Comparison of ENCODE assay signal across 9 mouse cellular contexts in the genomic region with DNA sequence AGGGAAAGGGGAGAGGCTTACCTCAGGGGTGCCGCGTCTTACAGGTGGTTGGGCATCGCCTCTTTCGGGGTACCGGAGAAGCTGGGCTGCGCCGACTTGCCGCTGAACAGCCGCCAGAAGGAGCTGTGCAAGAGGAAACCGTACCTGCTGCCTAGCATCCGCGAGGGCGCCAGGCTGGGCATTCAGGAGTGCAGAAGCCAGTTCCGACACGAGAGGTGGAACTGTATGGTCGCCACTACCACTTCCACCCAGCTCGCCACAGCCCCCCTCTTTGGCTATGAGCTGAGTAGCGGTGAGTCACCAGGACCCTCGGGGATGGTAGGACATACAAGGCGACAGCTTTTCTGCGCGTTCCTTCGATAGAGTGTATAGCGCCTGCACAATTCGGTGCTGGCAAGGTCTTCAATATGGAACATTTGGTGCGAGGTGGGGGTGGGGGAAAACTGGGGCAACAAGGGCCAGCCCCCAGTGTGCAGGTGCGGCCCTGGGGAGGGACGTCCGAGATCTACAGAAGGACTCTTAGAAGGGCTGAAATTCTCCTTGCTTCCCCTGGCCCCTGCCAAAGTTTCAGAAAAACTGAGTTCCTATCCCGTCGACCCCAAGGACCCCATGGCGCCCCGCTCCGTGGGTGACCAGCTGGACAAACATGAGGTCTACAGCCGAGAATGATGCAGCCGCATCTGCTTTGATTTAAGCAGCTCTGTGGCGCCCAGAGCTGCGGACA. TPM values are rescaled to one million over a fixed set of nuclear protein-coding genes. Genes with fewer than 3 reads are reported as not detected.
DNase-seq lines count a peak whose midpoint lies in the region; ATAC-seq and TF ChIP-seq lines count a peak whose summit lies in the region.
"Had no signal": no experiment of that assay in that cellular context is flagged by ENCODE, and none has a peak within 500 bp of the region (broad histone marks: within the 10 kb centered on the region; RNA-seq: fewer than 3 reads in every experiment).

No protein-coding gene starts in this region.

- H3K9ac ChIP-seq in heart, embryonic 12.5 days = peak overlapping the region; percentile 61
- H3K9ac ChIP-seq in ES-E14 (ENCODE audit: insufficient read depth, low read depth, low read length, poor library complexity, severe bottlenecking) = no peak overlapping the region
- peak overlapping the region; percentile 39; the same call in 1 of the 2 replicates for H3K9ac ChIP-seq in embryonic facial prominence, embryonic 12.5 days
- peak overlapping the region; percentile 60 for H3K9ac ChIP-seq in hindbrain, embryonic 13.5 days
- no peak overlapping the region for H3K9ac ChIP-seq in liver, embryonic 15.5 days
- H3K9ac ChIP-seq in neural tube, embryonic 14.5 days (replicated peaks; ENCODE audit: low read depth, low read length) = no peak overlapping the region

- in situ Hi-C loops in ES-E14 (cut with MboI; ENCODE audit: low sequenced_read_pairs in 2 of 2, unreplicated experiment in 2 of 2) = no loop called here

- peaks cover 21% of the 10 kb centered on the region for H3K4me1 ChIP-seq in heart, embryonic 12.5 days (replicated peaks)
- H3K4me1 ChIP-seq in ES-E14 (ENCODE audit: control insufficient read depth in 2 of 2, insufficient read depth in 2 of 2, low read length in 2 of 2, poor library complexity in 1 of 2) = peaks cover 2 to 6% of the 10 kb centered on the region in 2 experiments; a peak in 1 of 4 replicates
- H3K4me1 ChIP-seq in embryonic facial prominence, embryonic 12.5 days = peaks cover 18% of the 10 kb centered on the region
- H3K4me1 ChIP-seq in hindbrain, embryonic 13.5 days (replicated peaks) = peaks cover 22% of the 10 kb centered on the region
- peaks cover 4% of the 10 kb centered on the region; the same call in 1 of the 2 replicates for H3K4me1 ChIP-seq in liver, embryonic 15.5 days (replicated peaks)
- peaks cover 10% of the 10 kb centered on the region; the same call in 1 of the 2 replicates for H3K4me1 ChIP-seq in neural tube, embryonic 14.5 days (ENCODE audit: control insufficient read depth, insufficient read depth, low read length)

- peak overlapping the region; percentile 56 for H3K4me3 ChIP-seq in heart, embryonic 12.5 days
- H3K4me3 ChIP-seq in ES-E14 (ENCODE audit: insufficient read depth in 1 of 2, low read depth in 1 of 2, low read length in 2 of 2, poor library complexity in 1 of 2, severe bottlenecking in 1 of 2) = peak overlapping the region; percentile 44 to 66; a peak in 3 of 4 replicates
- peak overlapping the region; percentile 41 for H3K4me3 ChIP-seq in embryonic facial prominence, embryonic 12.5 days
- H3K4me3 ChIP-seq in hindbrain, embryonic 13.5 days = peak overlapping the region; percentile 44
- peak overlapping the region; percentile 10 for H3K4me3 ChIP-seq in liver, embryonic 15.5 days (replicated peaks)
- peak overlapping the region; percentile 33 for H3K4me3 ChIP-seq in neural tube, embryonic 14.5 days (ENCODE audit: low read depth, low read length)

- intact Hi-C loops in heart, postnatal 36 days (cut with DNase I) = no loop called here

- H3K27me3 ChIP-seq in heart, embryonic 12.5 days (replicated peaks) = peaks cover 40% of the 10 kb centered on the region
- H3K27me3 ChIP-seq in embryonic facial prominence, embryonic 12.5 days = peaks cover 28% of the 10 kb centered on the region
- peaks cover 67% of the 10 kb centered on the region for H3K27me3 ChIP-seq in hindbrain, embryonic 13.5 days
- H3K27me3 ChIP-seq in liver, embryonic 15.5 days = peaks cover 44% of the 10 kb centered on the region
- H3K27me3 ChIP-seq in neural tube, embryonic 14.5 days (ENCODE audit: control insufficient read depth, insufficient read depth, low read length) = peaks cover 41% of the 10 kb centered on the region

- WGBS in heart, embryonic 12.5 days = 1% methylated on average over 38 of the region's 38 CpGs
- WGBS in embryonic facial prominence, embryonic 12.5 days = under 1% methylated on average over 38 of the region's 38 CpGs
- WGBS in hindbrain, embryonic 13.5 days = under 1% methylated on average over 38 of the region's 38 CpGs
- 2% methylated on average over 38 of the region's 38 CpGs for WGBS in liver, embryonic 15.5 days (ENCODE audit: insufficient replicate concordance)
- under 1% methylated on average over 38 of the region's 38 CpGs for WGBS in neural tube, embryonic 14.5 days

- no peaks in the 10 kb centered on the region for H3K9me3 ChIP-seq in heart, embryonic 12.5 days (replicated peaks)
- no peaks in the 10 kb centered on the region for H3K9me3 ChIP-seq in ES-E14 (ENCODE audit: control insufficient read depth, insufficient read depth, low read depth, low read length)
- no peaks in the 10 kb centered on the region for H3K9me3 ChIP-seq in embryonic facial prominence, embryonic 12.5 days
- H3K9me3 ChIP-seq in hindbrain, embryonic 13.5 days = no peaks in the 10 kb centered on the region
- no peaks in the 10 kb centered on the region for H3K9me3 ChIP-seq in liver, embryonic 15.5 days (replicated peaks)
- no peaks in the 10 kb centered on the region for H3K9me3 ChIP-seq in neural tube, embryonic 14.5 days (ENCODE audit: control insufficient read depth, low read length)

- no peak for DNase-seq in heart, postnatal 36 days
- DNase-seq in ES-E14 (ENCODE audit: low read depth, low spot score) = no peak
- no peak for DNase-seq in spleen, postnatal 4 days (ENCODE audit: low spot score in 2 of 2)

- H3K27ac ChIP-seq in heart, embryonic 12.5 days (ENCODE audit: poor library complexity, severe bottlenecking) = no peak overlapping the region
- H3K27ac ChIP-seq in ES-E14 (ENCODE audit: insufficient read depth, low read depth, low read length, poor library complexity, severe bottlenecking) = no peak overlapping the region
- H3K27ac ChIP-seq in embryonic facial prominence, embryonic 12.5 days = no peak overlapping the region
- no peak overlapping the region for H3K27ac ChIP-seq in hindbrain, embryonic 13.5 days
- no peak overlapping the region for H3K27ac ChIP-seq in liver, embryonic 15.5 days (replicated peaks)
- no peak overlapping the region for H3K27ac ChIP-seq in neural tube, embryonic 14.5 days (ENCODE audit: low read depth, low read length)

- H3K36me3 ChIP-seq in heart, embryonic 12.5 days = no peaks in the 10 kb centered on the region
- H3K36me3 ChIP-seq in ES-E14 (ENCODE audit: control insufficient read depth, insufficient read depth, low read length, poor library complexity, severe bottlenecking) = no peaks in the 10 kb centered on the region
- H3K36me3 ChIP-seq in embryonic facial prominence, embryonic 12.5 days = no peaks in the 10 kb centered on the region
- H3K36me3 ChIP-seq in hindbrain, embryonic 13.5 days = no peaks in the 10 kb centered on the region
- H3K36me3 ChIP-seq in liver, embryonic 15.5 days (replicated peaks) = no peaks in the 10 kb centered on the region
- no peaks in the 10 kb centered on the region for H3K36me3 ChIP-seq in neural tube, embryonic 14.5 days (ENCODE audit: control insufficient read depth, insufficient read depth, low read length)

- peak overlapping the region; percentile 97 for H3K4me2 ChIP-seq in heart, embryonic 12.5 days
- peak overlapping the region; percentile 86 for H3K4me2 ChIP-seq in embryonic facial prominence, embryonic 12.5 days (replicated peaks)
- peak overlapping the region; percentile 77 for H3K4me2 ChIP-seq in hindbrain, embryonic 13.5 days
- H3K4me2 ChIP-seq in liver, embryonic 15.5 days = peak overlapping the region; percentile 52
- H3K4me2 ChIP-seq in neural tube, embryonic 14.5 days (ENCODE audit: low read depth, low read length) = peak overlapping the region; percentile 58

- 0 out of 2 replicates have a peak, but pooled peaks have one; percentile 22 for ATAC-seq in heart, embryonic 12.5 days (ENCODE audit: insufficient number of reproducible peaks, low FRiP score)
- ATAC-seq in embryonic facial prominence, embryonic 12.5 days (ENCODE audit: insufficient number of reproducible peaks, insufficient read depth, low FRiP score, low TSS enrichment) = peak; percentile 80
- ATAC-seq in hindbrain, embryonic 13.5 days (ENCODE audit: low FRiP score) = peak; percentile 86
- no peak for ATAC-seq in liver, embryonic 15.5 days (ENCODE audit: insufficient read depth)
- ATAC-seq in neural tube, embryonic 14.5 days (ENCODE audit: low read depth) = peak; percentile 86

TF ChIP-seq in ES-E14, 5 proteins besides CTCF, POLR2A, EP300 and RAD21:
- TF ChIP-seq CHD2 (IDR thresholded peaks at IDR 0.05; ENCODE audit: low read depth, low read length) = no peak
- TF ChIP-seq HCFC1 (IDR thresholded peaks at IDR 0.05; ENCODE audit: borderline replicate concordance, insufficient read depth, low read length) = no peak
- TF ChIP-seq ZC3H11A (IDR thresholded peaks at IDR 0.05; ENCODE audit: borderline replicate concordance, low read depth, low read length) = no peak
- no peak for TF ChIP-seq MAFK (IDR thresholded peaks at IDR 0.05; ENCODE audit: insufficient read depth, low read depth, low read length)
- no peak for TF ChIP-seq ZNF384 (IDR thresholded peaks at IDR 0.05; ENCODE audit: low read depth, low read length)

RNA-seq across cellular contexts. Expression of a gene that starts 0.9 kb away (rescaled TPM):
- polyA plus RNA-seq in heart, embryonic 12.5 days (2016; fragmentation: Nextera tagmentation; extraction: Ambion mirVana) = 2.0 and 2.6 TPM in 2 replicates
- total RNA-seq in heart, postnatal 36 days (2021) = under 1 TPM; 0.46 to 0.64 TPM
- 0.58 and 0.62 TPM in 2 replicates for total RNA-seq in ES-E14 (2012; rRNA removed)
- 2.1 and 2.5 TPM in 2 replicates for polyA plus RNA-seq in embryonic facial prominence, embryonic 12.5 days (2016; fragmentation: Nextera tagmentation; extraction: Ambion mirVana)
- 0.40 and 0.60 TPM in 2 replicates for polyA plus RNA-seq in hindbrain, embryonic 13.5 days (2015; fragmentation: Nextera tagmentation; extraction: Ambion mirVana)
- polyA plus RNA-seq in liver, embryonic 15.5 days (2015; fragmentation: Nextera tagmentation; extraction: Ambion mirVana) = not detected in 2 replicates
- polyA plus RNA-seq in neural tube, embryonic 14.5 days (2014; fragmentation: Nextera tagmentation; extraction: Ambion mirVana) = 0.43 and 0.45 TPM in 2 replicates
- total RNA-seq: liver, adult 2 months had no signal
- polyA plus RNA-seq: liver, adult 2 months had no signal

Comparison
In these comparisons a context has a peak if more than half of its experiments do, and no peak if none do; other contexts are left out.
1. H3K9ac ChIP-seq: peak in heart, embryonic 12.5 days (single experiment), embryonic facial prominence, embryonic 12.5 days (single experiment) and hindbrain, embryonic 13.5 days (single experiment); none in ES-E14 (single experiment), liver, embryonic 15.5 days (single experiment) and neural tube, embryonic 14.5 days (single experiment).
2. Peak in every context shown above with its lines, with median percentiles within 50 percentile points of each other: H3K4me2 ChIP-seq and H3K4me3 ChIP-seq.